Mouse (Mus musculus) embryonic stem cell, embryonic (primary cell): ENCODE data around the gene Ptprd.
"Not testable (repeated sequence)": the region's sequence is repeated elsewhere in the genome, so short reads cannot be mapped to it uniquely, and the experiment has no call there.

ENCODE experiments used
- CTCF ChIA-PET, 4 experiments: fragments of 300-600 bp in 2 of 4; fragments of 350-600 bp in 2 of 4; sonication (Branson Sonifier 250); formaldehyde crosslinking; loops; one replicate each; lab custom pipeline; 2022; ENCODE audit warnings: inconsistent platforms in 2 of 4; lab: Charles Lee
- POLR2A ChIA-PET, 4 experiments: fragments of 300-600 bp in 2 of 4; fragments of 350-600 bp in 2 of 4; sonication (Branson Sonifier 250); formaldehyde crosslinking; loops; one replicate each; lab custom pipeline; 2022; ENCODE audit warnings: antibody characterized with exemption in 4 of 4, inconsistent platforms in 1 of 4; lab: Charles Lee

The Ptprd gene

DNA sequence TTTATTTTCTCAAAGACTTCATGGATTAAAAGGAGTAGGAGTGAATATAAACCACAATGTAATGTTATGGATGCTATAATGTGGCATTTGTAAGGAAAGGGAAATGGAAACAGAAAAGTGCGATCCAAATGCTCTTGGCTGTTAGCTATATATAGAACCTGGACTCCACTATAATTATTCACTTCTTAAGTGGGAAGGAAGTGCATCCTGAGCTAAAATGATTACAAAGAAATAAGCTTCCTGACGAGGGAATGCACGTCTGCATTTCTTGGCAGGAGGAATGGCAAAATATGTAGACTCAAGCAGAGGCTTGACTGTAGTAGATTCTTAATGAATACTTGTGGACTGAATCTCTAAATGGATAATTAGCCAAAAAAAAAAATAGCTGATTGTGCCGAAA is 219.1 kb downstream of the Ptprd start:
- POLR2A ChIA-PET = no interaction called here
- CTCF ChIA-PET = no interaction called here

DNA sequence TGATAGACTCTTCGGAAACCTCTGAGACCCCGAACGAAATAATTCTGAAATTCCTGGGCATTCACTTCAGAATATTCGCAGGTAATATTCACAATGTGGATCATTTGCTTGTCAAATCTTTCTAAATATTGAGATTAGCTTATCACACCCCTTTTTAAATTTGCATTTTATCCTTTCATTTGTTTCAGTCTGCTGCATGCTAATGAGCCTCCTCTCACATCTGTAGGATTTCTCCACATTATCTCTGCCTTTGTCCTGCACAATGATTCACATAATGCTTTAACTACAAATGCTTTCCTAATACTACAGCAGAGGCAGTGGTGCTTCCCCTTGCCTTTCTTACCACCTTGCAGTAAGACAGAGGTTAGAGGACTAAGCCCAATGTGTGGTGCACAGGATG is 229.7 kb downstream of the Ptprd start:
- POLR2A ChIA-PET = no interaction called here
- CTCF ChIA-PET = no interaction called here

DNA sequence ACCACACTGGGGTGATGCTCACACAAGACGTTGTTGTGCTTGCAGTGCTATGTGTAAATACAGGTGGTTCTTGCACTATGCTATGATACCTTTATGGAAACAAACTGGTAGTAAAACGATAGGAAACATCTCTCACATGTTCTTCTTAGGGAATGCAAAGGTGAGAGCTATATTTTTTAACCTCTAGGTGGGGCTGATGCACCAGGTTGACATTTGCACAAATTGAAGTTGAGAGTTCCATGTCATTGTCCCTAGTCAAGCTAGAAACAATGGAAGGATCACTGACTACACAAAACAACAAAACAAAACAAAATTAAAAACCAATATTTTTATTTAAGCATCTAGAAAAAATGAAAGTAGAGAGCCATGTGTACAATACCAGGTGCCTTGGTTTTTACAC is 250.1 kb downstream of the Ptprd start:
- POLR2A ChIA-PET = no interaction called here
- CTCF ChIA-PET = no interaction called here

DNA sequence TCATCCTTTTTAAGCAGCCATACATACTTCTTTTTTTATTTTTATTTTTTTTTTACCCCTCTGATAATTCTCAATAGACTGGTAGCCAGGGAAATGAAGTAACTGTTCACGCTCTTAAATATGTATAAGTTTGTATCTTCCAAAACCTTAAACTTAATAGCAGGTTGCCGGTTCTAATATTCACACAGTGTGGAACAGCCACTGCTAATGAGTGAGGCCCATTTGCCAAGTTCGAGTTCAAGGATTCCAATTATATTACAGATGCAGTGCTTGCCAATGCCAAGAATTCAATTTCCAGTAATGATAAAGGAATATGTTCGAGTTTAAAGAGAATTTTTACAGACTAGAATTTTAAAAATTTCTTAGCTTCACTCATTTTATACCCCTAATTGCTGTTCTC is 322.3 kb downstream of the Ptprd start:
- ChIA-PET POLR2A (no interaction called here), CTCF (no interaction called here)

DNA sequence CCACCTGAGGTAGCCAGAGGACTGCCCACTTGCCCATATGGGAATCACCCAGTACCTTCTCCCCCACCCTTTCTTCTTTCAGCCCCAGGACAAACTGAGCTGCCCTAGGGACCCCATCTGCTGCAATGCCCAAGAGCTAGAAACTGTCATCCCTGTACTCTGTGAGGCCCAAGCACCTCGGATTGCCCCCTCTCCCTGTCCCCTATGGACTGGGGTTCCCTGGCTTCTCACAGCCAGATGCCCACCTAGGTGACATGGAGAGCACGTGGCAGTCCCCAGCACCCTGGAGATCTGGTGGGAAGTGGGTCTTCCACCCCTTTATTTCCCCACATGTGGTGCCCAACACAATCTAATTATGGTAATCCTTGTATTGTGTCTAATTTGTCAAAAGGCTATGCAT is 331.5 kb downstream of the Ptprd start:
- ChIA-PET CTCF (no interaction called here), POLR2A (interaction anchor here in 1 of 4 experiments (1.1 kb wide), 1 partner anchor 8 kb away, joined by 3 read pairs; no protein-coding TSS in a partner anchor)

DNA sequence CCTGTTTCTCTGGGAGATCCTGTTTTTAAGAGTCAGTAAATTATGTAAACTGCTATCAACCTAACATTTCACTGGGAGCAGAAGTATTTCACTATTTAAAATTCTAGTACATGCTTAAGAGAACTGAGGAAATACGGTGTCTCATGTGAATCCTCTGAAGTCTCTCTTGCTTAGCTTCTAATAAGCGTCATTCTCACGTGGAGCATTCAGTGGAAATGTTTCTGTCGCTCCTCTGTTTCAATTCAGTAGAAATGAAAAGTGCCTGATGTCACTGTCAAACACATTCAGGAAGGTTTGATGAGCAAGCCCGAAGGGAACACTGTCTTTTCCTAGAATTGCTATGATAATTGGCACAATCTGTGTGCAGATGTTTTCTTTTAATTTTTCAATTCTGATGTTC is 350.5 kb downstream of the Ptprd start:
- POLR2A ChIA-PET = no interaction called here

DNA sequence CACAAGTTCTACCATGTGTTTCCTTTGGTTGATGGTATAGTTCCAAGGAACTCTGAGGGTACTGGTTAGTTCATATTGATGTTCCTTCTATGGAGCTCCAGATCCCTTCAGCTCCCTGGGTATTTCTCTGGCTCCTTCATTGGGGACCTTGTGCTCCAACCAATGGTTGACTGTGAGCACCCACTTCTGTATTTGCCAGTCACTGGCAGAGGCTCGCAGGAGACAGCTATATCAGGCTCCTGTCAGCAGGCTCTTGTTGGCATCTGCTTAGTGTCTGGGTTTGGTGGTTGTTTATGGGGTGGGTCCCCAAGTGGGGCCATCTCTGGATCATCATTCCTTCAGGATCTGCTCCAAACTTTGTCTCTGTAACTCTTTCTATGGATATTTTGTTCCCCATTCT is 414.4 kb downstream of the Ptprd start:
- POLR2A ChIA-PET, CTCF ChIA-PET: not testable (repeated sequence)

More for the DNA sequence above, 350.5 kb downstream of the Ptprd start:
- CTCF ChIA-PET = no interaction called here

DNA sequence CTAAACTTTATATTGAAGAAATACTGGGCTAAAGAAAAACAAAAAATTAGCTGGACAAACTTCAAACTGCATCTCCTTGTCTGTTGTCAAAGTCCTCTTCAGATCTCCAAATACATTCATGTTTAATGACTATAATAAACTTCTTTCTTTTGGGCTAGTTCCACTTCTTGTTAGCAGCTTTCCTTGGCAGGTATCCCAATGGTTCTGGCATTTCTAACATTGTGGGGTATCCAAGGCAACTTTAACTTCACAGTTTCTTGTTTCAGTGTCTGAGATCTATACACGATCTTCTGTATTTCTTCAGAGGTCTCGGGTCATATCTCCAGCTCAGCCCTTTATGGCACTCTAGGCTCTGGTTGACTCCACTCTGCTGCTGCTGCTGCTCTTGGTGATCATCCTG is 434.5 kb downstream of the Ptprd start:
- CTCF ChIA-PET = no interaction called here
- POLR2A ChIA-PET = no interaction called here

DNA sequence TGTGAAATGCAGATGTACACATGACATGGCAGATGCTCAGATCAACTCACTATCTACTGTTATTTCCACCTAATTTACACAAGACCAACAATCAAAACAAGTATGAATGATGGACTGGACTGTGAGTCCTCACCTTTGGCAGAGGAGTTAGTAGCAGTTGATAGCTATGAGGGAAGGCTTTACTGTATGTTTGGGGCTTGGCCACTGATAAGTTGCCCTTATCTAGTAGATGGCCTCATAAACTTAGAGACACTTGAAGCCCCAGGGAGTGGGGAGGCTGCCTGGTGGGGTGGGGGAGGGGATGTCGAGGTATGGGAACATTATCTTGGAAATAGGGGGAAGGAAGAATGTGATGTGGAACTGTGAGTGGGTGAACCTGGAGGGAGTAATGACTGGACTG is 448.0 kb downstream of the Ptprd start:
- ChIA-PET POLR2A (no interaction called here), CTCF (no interaction called here)

DNA sequence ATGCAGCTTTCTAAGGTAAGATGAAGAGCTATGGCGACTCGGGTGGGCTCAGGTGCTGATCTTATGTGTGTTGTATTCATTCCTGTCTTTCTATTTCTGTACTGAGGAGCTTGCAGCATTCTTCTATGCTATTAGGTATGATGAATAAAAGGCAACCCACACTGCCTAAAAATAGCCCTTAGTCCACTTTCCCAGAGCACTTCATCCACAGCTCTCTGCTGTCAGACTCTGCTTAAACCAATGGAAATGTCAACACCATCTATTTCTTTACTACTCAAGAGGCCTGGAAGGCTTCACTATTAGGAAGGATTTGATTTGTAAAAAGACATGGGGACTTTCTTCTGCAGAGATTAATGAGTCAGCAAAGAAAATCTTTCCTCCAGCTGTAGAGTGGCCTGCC is 468.4 kb downstream of the Ptprd start:
- POLR2A ChIA-PET = no interaction called here
- CTCF ChIA-PET = no interaction called here

DNA sequence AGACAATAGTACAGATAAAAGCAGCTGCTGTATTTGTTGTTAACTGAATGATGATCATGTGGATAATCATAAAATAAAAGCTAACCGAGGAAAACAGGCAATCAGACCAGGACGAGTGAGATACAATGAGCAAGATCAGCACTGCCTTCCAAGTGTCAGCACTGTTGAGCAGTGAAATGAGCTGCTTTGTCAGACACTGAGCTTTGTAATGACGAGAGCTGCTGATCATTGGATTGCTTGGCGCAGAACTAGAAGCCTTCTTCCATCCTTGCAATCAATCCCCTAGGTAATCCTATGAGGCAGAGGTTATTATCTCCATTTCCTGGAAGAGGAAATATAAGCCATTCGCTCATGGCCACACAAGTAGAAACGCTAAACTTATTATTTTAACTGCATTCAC is 489.9 kb downstream of the Ptprd start:
- POLR2A ChIA-PET = no interaction called here
- CTCF ChIA-PET = no interaction called here

DNA sequence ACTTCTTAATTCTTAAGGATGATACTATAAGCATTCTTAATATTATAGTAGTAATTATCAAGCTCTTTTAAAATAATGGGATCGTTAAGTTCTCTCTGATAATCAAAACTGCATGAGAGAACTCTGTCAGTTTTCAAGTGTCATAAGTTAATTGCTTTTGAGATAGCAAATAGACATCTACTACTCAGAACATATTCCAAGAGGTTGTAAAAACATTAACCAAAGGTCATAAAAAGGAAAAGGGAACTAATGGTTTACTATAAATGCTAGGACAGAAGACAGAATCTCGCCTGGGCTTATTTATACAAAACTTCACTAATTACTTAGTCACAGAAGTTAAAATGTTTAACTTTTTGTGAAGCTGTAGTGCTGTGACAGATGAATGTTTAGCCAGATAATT is 494.0 kb downstream of the Ptprd start:
- POLR2A ChIA-PET = no interaction called here

DNA sequence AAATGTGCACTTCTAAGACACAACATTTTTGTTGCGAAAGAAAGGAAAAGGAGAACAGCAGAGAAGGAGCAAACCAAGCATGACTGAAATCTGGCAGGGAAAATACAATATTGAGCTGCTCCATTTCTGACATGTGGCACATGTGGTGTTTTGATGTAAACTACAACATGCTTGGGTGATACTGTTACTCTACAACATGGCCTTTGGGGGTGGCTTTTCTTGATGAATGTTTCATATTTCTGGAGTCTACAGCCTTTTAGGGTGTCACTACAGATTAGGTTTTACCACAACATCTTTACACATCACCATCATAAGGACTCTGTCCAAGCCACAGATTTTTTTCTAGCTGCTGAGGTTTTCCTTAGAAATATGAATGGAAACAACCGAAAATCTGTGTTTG is 501.5 kb downstream of the Ptprd start:
- POLR2A ChIA-PET = no interaction called here

More for the DNA sequence above, 494.0 kb downstream of the Ptprd start:
- CTCF ChIA-PET = no interaction called here

DNA sequence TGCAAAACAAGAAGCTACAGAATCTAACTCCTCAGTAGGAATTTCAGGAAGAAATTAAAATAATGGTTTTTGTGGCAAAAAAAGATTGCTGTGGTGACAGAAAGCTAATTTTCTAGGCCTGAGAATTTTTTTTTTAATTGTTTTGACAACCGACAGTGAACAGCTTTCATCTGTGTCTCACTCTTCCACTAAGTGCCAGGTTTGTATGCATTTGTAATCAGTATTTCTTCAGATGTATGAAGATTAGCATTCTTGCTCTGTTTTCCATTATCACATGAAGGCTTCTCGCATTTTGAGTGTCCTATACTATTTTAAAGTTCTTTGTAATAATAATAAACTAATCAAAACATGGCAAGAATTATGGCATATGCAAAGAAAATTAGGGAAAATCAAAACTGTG is 513.5 kb downstream of the Ptprd start:
- ChIA-PET POLR2A (no interaction called here), CTCF (no interaction called here)

More for the DNA sequence above, 501.5 kb downstream of the Ptprd start:
- CTCF ChIA-PET = no interaction called here

DNA sequence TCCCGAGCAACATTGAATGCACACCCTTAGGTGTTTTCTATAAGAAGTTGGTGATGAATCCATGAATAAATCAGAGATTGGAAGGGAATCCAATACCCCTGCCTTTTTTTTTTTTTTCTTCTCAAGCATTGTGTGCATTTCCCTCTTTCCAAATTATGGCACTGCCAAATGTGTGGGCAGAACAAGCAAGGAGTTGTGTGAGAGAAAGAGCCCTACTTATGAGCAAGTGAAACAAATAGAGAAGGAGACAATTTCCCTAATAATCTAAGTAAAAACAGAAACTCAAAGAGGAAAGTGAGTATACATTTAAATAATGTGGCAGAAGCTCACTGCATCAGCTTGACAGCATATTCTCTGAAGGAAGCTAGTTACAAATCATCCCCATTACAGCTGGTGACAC is 536.0 kb downstream of the Ptprd start:
- CTCF ChIA-PET = no interaction called here

DNA sequence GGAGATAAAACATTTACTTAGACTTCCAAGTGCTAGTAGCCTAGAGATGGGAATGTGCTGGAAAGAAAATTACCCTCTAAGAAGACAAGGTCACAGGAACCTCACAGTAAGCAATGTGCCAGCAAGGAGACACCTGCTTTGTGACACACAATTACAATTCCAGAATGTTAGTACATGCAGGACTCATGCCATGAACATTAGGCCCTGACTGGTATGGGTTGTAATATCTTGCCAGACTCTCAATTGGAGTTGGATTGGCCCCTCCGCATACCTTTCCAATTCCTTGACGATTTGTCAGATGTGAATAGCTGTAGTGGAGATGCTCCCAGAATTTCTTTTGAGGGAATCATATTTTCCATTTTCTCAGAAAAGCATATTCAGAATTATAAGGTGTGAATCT is 547.0 kb downstream of the Ptprd start:
- CTCF ChIA-PET = no interaction called here
- POLR2A ChIA-PET = no interaction called here

More for the DNA sequence above, 536.0 kb downstream of the Ptprd start:
- POLR2A ChIA-PET = interaction anchor here in 1 of 4 experiments (0.7 kb wide), 1 partner anchor 1592 kb away, joined by 3 read pairs; no protein-coding TSS in a partner anchor

DNA sequence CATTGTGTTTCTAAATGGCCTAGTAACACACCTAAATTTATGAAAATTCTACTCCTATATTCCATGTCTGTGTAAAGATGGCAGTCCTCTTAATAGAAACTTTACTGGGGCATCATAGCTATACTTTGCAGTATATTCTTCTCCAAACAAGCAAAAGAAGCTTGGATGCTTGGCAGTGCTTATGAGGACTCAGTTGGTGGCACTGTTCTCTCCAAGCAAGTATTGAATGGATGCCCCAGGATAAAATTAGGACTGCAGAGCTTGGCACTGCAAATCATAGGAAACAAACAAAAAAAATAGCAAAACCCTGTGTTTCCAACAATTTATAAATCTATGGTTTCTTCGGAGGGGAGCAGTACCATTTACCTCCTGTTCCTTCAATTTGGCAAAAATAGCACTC is 549.5 kb downstream of the Ptprd start:
- ChIA-PET CTCF (no interaction called here), POLR2A (no interaction called here)

DNA sequence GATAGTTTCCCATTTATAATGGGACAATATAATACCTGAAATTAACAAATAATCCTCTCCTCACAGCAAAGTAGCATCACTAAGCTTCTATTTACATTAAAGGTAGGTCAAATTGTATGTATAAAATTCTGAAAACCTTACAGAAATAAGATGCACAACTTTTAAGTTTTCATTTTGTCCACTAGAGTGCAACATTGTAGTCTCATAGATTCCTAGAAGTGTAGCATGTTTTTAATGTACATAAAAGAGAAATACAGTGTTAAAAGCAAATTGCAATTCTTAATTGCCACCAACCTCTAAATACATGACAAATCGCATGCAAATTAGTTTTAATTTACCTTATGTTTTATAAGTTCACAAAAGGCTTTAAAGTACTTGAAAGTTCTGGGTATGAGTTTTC is 556.1 kb downstream of the Ptprd start:
- CTCF ChIA-PET = no interaction called here
- POLR2A ChIA-PET = no interaction called here

DNA sequence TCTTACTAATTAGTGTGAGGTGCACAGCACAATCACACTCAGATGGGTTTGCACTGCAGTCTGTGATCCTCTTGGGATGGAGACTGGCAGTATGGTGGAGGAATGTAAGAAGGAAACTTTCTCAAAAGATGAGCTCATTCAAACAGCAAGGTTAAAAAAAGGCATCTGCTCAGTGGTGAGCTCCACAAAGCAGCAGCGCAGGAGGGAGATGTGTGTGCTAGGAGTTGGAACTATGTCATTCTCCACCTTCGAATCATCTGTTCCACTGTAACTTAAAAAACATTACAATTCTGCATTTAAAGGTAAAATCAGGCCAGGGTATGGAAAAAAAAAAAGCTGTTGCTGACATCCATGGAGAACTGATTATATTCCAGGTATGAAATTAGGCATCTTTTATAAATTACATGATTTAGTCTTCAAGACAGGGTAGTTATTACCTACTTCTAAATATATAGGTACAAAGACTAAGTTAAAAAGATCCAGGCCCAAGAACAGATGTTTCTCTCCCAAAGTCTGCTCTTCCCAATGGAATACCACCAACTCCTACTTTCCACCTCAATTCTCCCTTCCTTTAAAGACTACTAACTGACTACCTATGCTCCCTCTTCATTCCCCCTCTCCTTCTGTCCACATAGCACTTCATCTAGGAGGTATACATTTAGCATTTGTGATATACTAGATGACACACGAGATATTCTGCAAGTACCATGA is 562.0 kb downstream of the Ptprd start:
- CTCF ChIA-PET = no interaction called here
- POLR2A ChIA-PET = no interaction called here

DNA sequence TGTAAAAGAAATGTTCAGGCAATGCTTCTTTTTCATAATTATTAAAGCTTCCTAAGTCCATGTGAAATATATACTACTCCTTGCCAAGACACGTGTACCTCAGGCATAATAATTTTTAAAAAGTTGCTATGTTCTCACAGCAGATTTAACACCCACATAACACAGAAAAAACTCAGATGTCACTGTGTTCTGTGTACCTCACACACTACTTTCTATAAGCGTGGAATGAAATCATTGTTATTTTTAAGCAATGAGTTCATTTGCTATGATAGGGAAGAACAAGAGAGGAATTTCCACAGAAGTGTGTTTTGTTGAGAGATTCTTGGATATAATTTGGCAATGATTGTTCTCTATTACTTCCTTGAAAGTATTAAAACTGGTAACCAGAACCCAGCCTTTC is 562.9 kb downstream of the Ptprd start:
- POLR2A ChIA-PET = no interaction called here
- CTCF ChIA-PET = no interaction called here

DNA sequence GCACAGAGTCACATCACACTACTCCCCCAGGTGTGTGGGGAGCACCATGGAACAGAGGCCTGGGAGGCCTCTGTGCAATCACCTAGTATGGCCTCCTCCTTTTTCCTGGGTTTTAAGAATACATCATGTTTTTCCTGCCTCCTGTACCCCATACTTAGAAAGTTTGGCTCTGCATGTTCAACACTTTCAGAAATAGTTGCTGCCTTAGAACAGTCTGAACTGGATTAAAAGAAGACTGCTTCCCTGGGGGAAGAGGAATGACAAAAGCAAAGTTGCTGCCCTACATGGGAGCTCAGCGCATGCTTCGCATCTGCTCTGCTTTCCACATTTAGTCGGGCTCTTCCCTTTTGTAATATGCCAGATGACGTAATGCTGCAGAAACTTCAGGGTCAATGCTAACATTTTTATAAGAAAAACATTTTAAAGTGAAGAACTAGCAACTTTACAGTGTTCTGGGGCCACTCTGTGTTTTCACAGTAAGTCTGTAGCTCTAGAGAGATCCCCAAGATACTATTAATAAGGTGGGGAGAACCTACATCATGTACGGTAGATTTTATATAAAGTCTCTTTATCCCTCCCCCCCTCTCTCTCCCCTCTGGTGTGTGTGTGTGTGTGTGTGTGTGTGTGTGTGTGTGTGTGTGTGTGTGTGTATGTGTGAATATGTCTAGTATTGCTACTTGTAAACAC is 564.2 kb downstream of the Ptprd start:
- ChIA-PET CTCF (no interaction called here), POLR2A (no interaction called here)
